Mouse (Mus musculus) stomach, embryonic 16.5 days (tissue): ENCODE data around the gene Cyp4f40. TPM values are rescaled to one million over a fixed set of nuclear protein-coding genes. Genes with fewer than 3 reads are reported as not detected.
"Not testable (repeated sequence)": the region's sequence is repeated elsewhere in the genome, so short reads cannot be mapped to it uniquely, and the experiment has no call there.

ENCODE experiments used
- ATAC-seq: fragments of 200-750 bp; cut with Nextera tagmentation; 2 replicates; pipeline ENCODE4 v1.8.0; 2017; ENCODE audit warnings: moderate number of reproducible peaks, moderate TSS enrichment; ENCODE audit not compliant: insufficient read depth, low FRiP score
- H3K27ac ChIP-seq: fragments of 300-500 bp; sonication (generic); 2 replicates; pipeline ENCODE4 v1.5.1; 2014; ENCODE audit warnings: low read length
- H3K27me3 ChIP-seq: fragments of 300-500 bp; sonication (generic); 2 replicates; pipeline ENCODE4 v1.6.1; 2014; ENCODE audit warnings: low read length, control low read depth, mixed read lengths; ENCODE audit not compliant: control insufficient read depth, insufficient read depth
- H3K36me3 ChIP-seq: fragments of 300-500 bp; sonication (generic); 2 replicates; pipeline ENCODE4 v1.6.1; 2014; ENCODE audit warnings: low read length; ENCODE audit not compliant: control insufficient read depth, insufficient read depth
- H3K4me1 ChIP-seq: fragments of 300-500 bp; sonication (generic); 2 replicates; pipeline ENCODE4 v1.6.1; 2014; ENCODE audit warnings: low read length, control low read depth, mixed read lengths; ENCODE audit not compliant: control insufficient read depth, insufficient read depth
- H3K4me2 ChIP-seq: fragments of 300-500 bp; sonication (generic); 2 replicates; pipeline ENCODE4 v1.6.1; 2014; ENCODE audit warnings: low read depth, low read length, mixed read lengths
- H3K4me3 ChIP-seq: fragments of 300-500 bp; sonication (generic); replicated peaks from 2 replicates; pipeline ENCODE4 v1.5.1; 2014; ENCODE audit warnings: mild to moderate bottlenecking, low read length
- H3K9ac ChIP-seq: fragments of 300-500 bp; sonication (generic); 2 replicates; pipeline ENCODE4 v1.6.1; 2014; ENCODE audit warnings: low read length
- H3K9me3 ChIP-seq: fragments of 300-500 bp; sonication (generic); replicated peaks from 2 replicates; pipeline ENCODE4 v1.6.1; 2016; ENCODE audit warnings: low read length, control low read depth; ENCODE audit not compliant: control insufficient read depth
- WGBS: fragments of 180-500 bp; shearing (Covaris S2); extraction: QIAGEN DNeasy Blood & Tissue Kit; methylation state at CpG from one replicate; pipeline ENCODE4 v1.1.7; 2014; 5-methylcytosine and 5-hydroxymethylcytosine counted together
- polyA plus RNA-seq: library from polyadenylated mRNA; unstranded; fragments of >200 nt; fragmentation: Nextera tagmentation; extraction: Ambion mirVana; gene quantifications from 2 replicates; pipeline ENCODE4 v1.2.1, GENCODE M21; 2015

Cyp4f40 gene
- polyA plus RNA-seq, 1 experiment from 2014 or later, result 2.1 TPM

- 13% methylated on average over 2 of the region's 2 CpGs for WGBS
- no peak overlapping the region for H3K27ac ChIP-seq
- ATAC-seq, result no peak
These were observed 21.7 kb downstream of the Cyp4f40 start for GRCm38 (mm10) chr17:32680404-32680803.

GRCm38 (mm10) chr17:32685048-32685750, 26.5 kb downstream of the Cyp4f40 start, which contains the start of gene Cyp4f15:
Gene Cyp4f15, plus strand, starts transcription at chr17:32685627.
- no peaks in the 10 kb centered on the region for H3K4me1 ChIP-seq
- no peak within 1 kb of the TSS for H3K4me2 ChIP-seq
- WGBS, result 22% methylated on average over 7 of the region's 7 CpGs
- H3K36me3 ChIP-seq, result no peaks in the 10 kb centered on the region
- H3K27ac ChIP-seq, result no peak within 1 kb of the TSS
- no peaks in the 10 kb centered on the region for H3K9me3 ChIP-seq
- no peak within 1 kb of the TSS for H3K9ac ChIP-seq
- no peak within 1 kb of the TSS for H3K4me3 ChIP-seq
- ATAC-seq, result peak; percentile 56; the same call in 1 of the 2 replicates
- H3K27me3 ChIP-seq, result no peaks in the 10 kb centered on the region

More at GRCm38 (mm10) chr17:32680404-32680803, 21.7 kb downstream of the Cyp4f40 start:
- H3K4me3 ChIP-seq, result no peak overlapping the region
- H3K9ac ChIP-seq, result no peak overlapping the region
- no peak overlapping the region for H3K4me2 ChIP-seq
- H3K9me3 ChIP-seq, result no peaks in the 10 kb centered on the region
- H3K27me3 ChIP-seq, result no peaks in the 10 kb centered on the region
- H3K4me1 ChIP-seq, result no peaks in the 10 kb centered on the region
- H3K36me3 ChIP-seq, result no peaks in the 10 kb centered on the region

- no peak overlapping the region for H3K4me2 ChIP-seq
- no peak overlapping the region for H3K9ac ChIP-seq
- no peaks in the 10 kb centered on the region for H3K27me3 ChIP-seq
- H3K36me3 ChIP-seq, result no peaks in the 10 kb centered on the region
- H3K4me1 ChIP-seq, result no peaks in the 10 kb centered on the region
- H3K4me3 ChIP-seq, result no peak overlapping the region
- H3K9me3 ChIP-seq, result no peaks in the 10 kb centered on the region
- ATAC-seq, result no peak
- WGBS, result 90% methylated on average over 5 of the region's 5 CpGs
- H3K27ac ChIP-seq, result no peak overlapping the region
These were observed 28.0 kb downstream of the Cyp4f40 start for GRCm38 (mm10) chr17:32686722-32687121.

- H3K4me3 ChIP-seq, result no peak overlapping the region
- no peaks in the 10 kb centered on the region for H3K9me3 ChIP-seq
- ATAC-seq, result no peak
- no peaks in the 10 kb centered on the region for H3K27me3 ChIP-seq
- no peak overlapping the region for H3K27ac ChIP-seq
- no peaks in the 10 kb centered on the region for H3K36me3 ChIP-seq
- H3K4me1 ChIP-seq, result no peaks in the 10 kb centered on the region
- no peak overlapping the region for H3K9ac ChIP-seq
- WGBS, result 90% methylated on average over 1 of the region's 1 CpGs
- no peak overlapping the region for H3K4me2 ChIP-seq
These were observed 32.3 kb downstream of the Cyp4f40 start for GRCm38 (mm10) chr17:32690959-32691358.

GRCm38 (mm10) chr17:32702826-32703225, 44.1 kb downstream of the Cyp4f40 start:
- H3K27ac ChIP-seq, result no peak overlapping the region
- no peaks in the 10 kb centered on the region for H3K4me1 ChIP-seq
- H3K36me3 ChIP-seq, result no peaks in the 10 kb centered on the region
- no peaks in the 10 kb centered on the region for H3K27me3 ChIP-seq
- 40% methylated on average over 22 of the region's 22 CpGs for WGBS
- ATAC-seq, result peak; percentile 69; the same call in 1 of the 2 replicates
- peak overlapping the region; percentile 41 for H3K4me2 ChIP-seq
- H3K9ac ChIP-seq, result no peak overlapping the region
- no peak overlapping the region for H3K4me3 ChIP-seq
- H3K9me3 ChIP-seq, result peaks cover 9% of the 10 kb centered on the region

GRCm38 (mm10) chr17:32710541-32710940, 51.8 kb downstream of the Cyp4f40 start:
- not testable (repeated sequence) for H3K9ac ChIP-seq, H3K4me3 ChIP-seq, H3K27me3 ChIP-seq, H3K4me1 ChIP-seq, ATAC-seq, H3K36me3 ChIP-seq, H3K4me2 ChIP-seq, H3K27ac ChIP-seq, H3K9me3 ChIP-seq

- H3K27ac ChIP-seq, H3K4me3 ChIP-seq, H3K36me3 ChIP-seq, H3K27me3 ChIP-seq, H3K4me1 ChIP-seq, H3K9ac ChIP-seq, ATAC-seq, H3K9me3 ChIP-seq, H3K4me2 ChIP-seq: not testable (repeated sequence)
- 77% methylated on average over 1 of the region's 1 CpGs for WGBS
These were observed 63.5 kb downstream of the Cyp4f40 start for GRCm38 (mm10) chr17:32722151-32722550.

- 75% methylated on average over 7 of the region's 7 CpGs for WGBS
- H3K4me1 ChIP-seq, result no peaks in the 10 kb centered on the region
These were observed 64.1 kb downstream of the Cyp4f40 start for GRCm38 (mm10) chr17:32722771-32723170.

GRCm38 (mm10) chr17:32726360-32726759, 67.7 kb downstream of the Cyp4f40 start:
- ATAC-seq, H3K9ac ChIP-seq, H3K27me3 ChIP-seq, H3K9me3 ChIP-seq, H3K27ac ChIP-seq, H3K4me2 ChIP-seq, H3K4me3 ChIP-seq, H3K4me1 ChIP-seq, H3K36me3 ChIP-seq: not testable (repeated sequence)

More at GRCm38 (mm10) chr17:32722771-32723170, 64.1 kb downstream of the Cyp4f40 start:
- ATAC-seq, result no peak
- Histone ChIP-seq H3K9me3 (peaks cover 3% of the 10 kb centered on the region; the same call in 1 of the 2 replicates), H3K4me2 (no peak overlapping the region), H3K4me3 (no peak overlapping the region), H3K9ac (no peak overlapping the region), H3K27me3 (no peaks in the 10 kb centered on the region), H3K36me3 (no peaks in the 10 kb centered on the region), H3K27ac (no peak overlapping the region)
